Mouse (Mus musculus) layer of hippocampus, adult 18-20 months (tissue): Measurements from ENCODE around the gene Dtwd1. TPM values are rescaled to one million over a fixed set of nuclear protein-coding genes. Genes with fewer than 3 reads are reported as not detected.
"Not testable (repeated sequence)": the region's sequence is repeated elsewhere in the genome, so short reads cannot be mapped to it uniquely, and the experiment has no call there.

Experiments
- DNase-seq, 2 experiments: peaks; one replicate each; pipeline ENCODE4 v3.0.0; 2022; ENCODE audit warnings: low spot score in 2 of 2
- long read RNA-seq: library from polyadenylated mRNA; stranded (forward); transcript quantifications from one replicate; pipeline ENCODE4 v2.0.0, GENCODE M21; 2021
- total RNA-seq, 2 experiments: library from RNA; stranded (reverse); gene quantifications; 2 replicates each; pipeline ENCODE4 v1.2.3; 2021

Dtwd1 gene
- total RNA-seq = 10 to 100 TPM; 13.9 to 16.4 TPM
- long read RNA-seq, transcript Dtwd1-202 (5 exons, 1,342 nt) = major isoform, 18 of 36 reads
- long read RNA-seq, partial matches to known transcripts = 12 of 36 reads
- long read RNA-seq, other reads (novel, unspliced or antisense) = 4 of 36 reads

- peak; percentile 98 to 99 for DNase-seq
Measured at GRCm38 (mm10) chr2:126151855-126152571, at the start of gene Dtwd1, which contains the start of gene Fam227b. Gene Dtwd1, plus strand, starts transcription at chr2:126152141. Gene Fam227b, minus strand, starts transcription at chr2:126152004.

- DNase-seq = no peak
Measured at GRCm38 (mm10) chr2:126147723-126148122, 4.2 kb upstream of the Dtwd1 start.

- no peak for DNase-seq
Measured at GRCm38 (mm10) chr2:126165277-126166018, 13.5 kb downstream of the Dtwd1 start.

- no peak for DNase-seq
Measured at GRCm38 (mm10) chr2:126166335-126166734, 14.4 kb downstream of the Dtwd1 start.

- DNase-seq = no peak
Measured at GRCm38 (mm10) chr2:126166848-126167617, 15.1 kb downstream of the Dtwd1 start.

- no peak for DNase-seq
Measured at GRCm38 (mm10) chr2:126171427-126171826, 19.5 kb downstream of the Dtwd1 start.

GRCm38 (mm10) chr2:126191306-126191705 lies 39.4 kb downstream of the Dtwd1 start:
- DNase-seq = no peak

GRCm38 (mm10) chr2:126192129-126192528 lies 40.2 kb downstream of the Dtwd1 start:
- no peak for DNase-seq

- no peak for DNase-seq
Measured at GRCm38 (mm10) chr2:126195631-126196356, 43.9 kb downstream of the Dtwd1 start.

GRCm38 (mm10) chr2:126198971-126199370 lies 47.0 kb downstream of the Dtwd1 start:
- DNase-seq = no peak

GRCm38 (mm10) chr2:126211011-126211680 lies 59.2 kb downstream of the Dtwd1 start:
- DNase-seq = no peak

- DNase-seq = not testable (repeated sequence)
Measured at GRCm38 (mm10) chr2:126214800-126215199, 62.9 kb downstream of the Dtwd1 start, which contains the start of gene Gm17555. Gene Gm17555, plus strand, starts transcription at chr2:126215100.

Other genes with a start within 250 kb of the Dtwd1 start
- gene Fgf7, start 117.5 kb upstream of the Dtwd1 start, total RNA-seq = under 1 TPM; 0.54 to 0.99 TPM
- under 1 TPM in 1 of 2 experiments, not detected in 1; 0.20 TPM for gene Fam227b, start 137 bp upstream of the Dtwd1 start, total RNA-seq
- not detected for gene Gm17555, start 63.0 kb downstream of the Dtwd1 start, total RNA-seq